Mouse (Mus musculus) kidney, adult 8-10 months (tissue): Measurements from ENCODE around the gene Hnrnpdl.
A peak's percentile ranks its signal among the peaks of the same experiment; 100 is the strongest.

Experiments used
- DNase-seq, 2 experiments: peaks; one replicate each; pipeline ENCODE4 v3.0.0; 2022

The Hnrnpdl gene

GRCm38 (mm10) chr5:100046096-100046495 is 6.6 kb upstream of the Hnrnpdl start:
- DNase-seq: no peak

GRCm38 (mm10) chr5:100044621-100045020 is 5.2 kb upstream of the Hnrnpdl start:
- DNase-seq: peak; percentile 32 to 53

GRCm38 (mm10) chr5:100044030-100044429 is 4.6 kb upstream of the Hnrnpdl start:
- DNase-seq: no peak

- peak; percentile 69 to 75 for DNase-seq
These were observed 3.9 kb upstream of the Hnrnpdl start for GRCm38 (mm10) chr5:100043361-100043760.

GRCm38 (mm10) chr5:100042467-100042866 is 3.0 kb upstream of the Hnrnpdl start:
- DNase-seq: peak in 1 of 2 experiments; percentile 22

GRCm38 (mm10) chr5:100041272-100041671 is 1.8 kb upstream of the Hnrnpdl start:
- no peak for DNase-seq

GRCm38 (mm10) chr5:100040281-100040784 is 869 bp upstream of the Hnrnpdl start:
- peak in 1 of 2 experiments; percentile 28 for DNase-seq

GRCm38 (mm10) chr5:100038714-100039601 is 506 bp downstream of the Hnrnpdl start:
- DNase-seq: peak; percentile 96

- DNase-seq: peak; percentile 79 to 85
These were observed 1.3 kb downstream of the Hnrnpdl start for GRCm38 (mm10) chr5:100037965-100038713.

GRCm38 (mm10) chr5:100036681-100037080 is 2.8 kb downstream of the Hnrnpdl start:
- DNase-seq: no peak

GRCm38 (mm10) chr5:100035950-100036349 is 3.5 kb downstream of the Hnrnpdl start:
- no peak for DNase-seq

GRCm38 (mm10) chr5:100032646-100033045 is 6.8 kb downstream of the Hnrnpdl start:
- no peak for DNase-seq

- DNase-seq: no peak
These were observed 7.4 kb downstream of the Hnrnpdl start for GRCm38 (mm10) chr5:100032107-100032506.

GRCm38 (mm10) chr5:100030069-100030468 is 9.4 kb downstream of the Hnrnpdl start:
- DNase-seq: no peak

- DNase-seq: no peak
These were observed 14.6 kb downstream of the Hnrnpdl start for GRCm38 (mm10) chr5:100024868-100025267.

GRCm38 (mm10) chr5:100024403-100024802 is 15.1 kb downstream of the Hnrnpdl start:
- DNase-seq: no peak

GRCm38 (mm10) chr5:100020089-100020488 is 19.4 kb downstream of the Hnrnpdl start:
- no peak for DNase-seq

- no peak for DNase-seq
These were observed 26.9 kb downstream of the Hnrnpdl start for GRCm38 (mm10) chr5:100012599-100012998.

GRCm38 (mm10) chr5:100008485-100008884 is 31.0 kb downstream of the Hnrnpdl start:
- no peak for DNase-seq

GRCm38 (mm10) chr5:100007040-100007375 is 32.5 kb downstream of the Hnrnpdl start:
- peak in 1 of 2 experiments; percentile 6 for DNase-seq

- DNase-seq: no peak
These were observed 33.0 kb downstream of the Hnrnpdl start for GRCm38 (mm10) chr5:100006324-100007039.

GRCm38 (mm10) chr5:100005896-100006295 is 33.6 kb downstream of the Hnrnpdl start:
- no peak for DNase-seq

- DNase-seq: no peak
These were observed 34.0 kb downstream of the Hnrnpdl start for GRCm38 (mm10) chr5:100005431-100005830.
